Mouse (Mus musculus) cerebellum, adult 9-11 months (tissue): ENCODE results near the gene Cyb5d1.
A peak's percentile ranks its signal among the peaks of the same experiment; 100 is the strongest.

Experiments used
- DNase-seq: peaks from one replicate; pipeline ENCODE4 v3.0.0; 2022

Cyb5d1 gene

DNA sequence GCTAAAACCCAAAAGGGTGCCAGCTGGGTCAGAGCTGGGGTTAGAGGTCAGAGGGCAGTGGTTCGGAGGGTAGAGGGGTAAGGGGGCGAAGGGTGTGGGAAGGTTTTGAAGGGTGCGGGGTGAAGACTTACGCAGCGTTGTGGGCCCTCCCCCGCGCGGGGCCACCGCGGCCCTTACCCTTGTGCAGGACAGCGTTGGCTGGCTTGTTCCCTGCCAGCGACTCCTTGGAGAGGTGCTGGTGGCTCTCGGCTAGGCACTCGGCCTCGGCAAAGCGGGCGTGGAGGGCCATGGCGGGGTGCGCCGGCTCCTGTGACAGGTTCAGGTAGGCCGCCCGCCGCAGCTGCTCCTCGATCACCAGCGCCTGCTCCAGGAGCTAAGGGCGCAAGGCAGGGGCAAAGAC is 49.0 kb downstream of the Cyb5d1 start:
- DNase-seq = peak; percentile 18
